Mouse (Mus musculus) activated CD4-positive, CD25-positive, alpha-beta regulatory T cell, adult 9 weeks (primary cell): ENCODE data around the gene Glra3. TPM values are rescaled to one million over a fixed set of nuclear protein-coding genes. Genes with fewer than 3 reads are reported as not detected.

Experiments used
- polyA plus RNA-seq: library from polyadenylated mRNA; unstranded; fragments of 100-300 nt; shearing (Covaris generic); gene quantifications from one replicate; pipeline ENCODE4 v1.2.1, GENCODE M21; 2017

Glra3 gene
- not detected for polyA plus RNA-seq

GRCm38 (mm10) chr8:55939870-55940525 is at the start of gene Glra3:
Gene Glra3, plus strand, starts transcription at chr8:55940460.

GRCm38 (mm10) chr8:55906848-55907247 is 33.4 kb upstream of the Glra3 start, which contains the start of gene Adam29:
Gene Adam29, minus strand, starts transcription at chr8:55906948.

Other genes with a start within 250 kb of the Glra3 start
- not detected for gene Adam29, start 33.5 kb upstream of the Glra3 start, polyA plus RNA-seq